In the genomic region with DNA sequence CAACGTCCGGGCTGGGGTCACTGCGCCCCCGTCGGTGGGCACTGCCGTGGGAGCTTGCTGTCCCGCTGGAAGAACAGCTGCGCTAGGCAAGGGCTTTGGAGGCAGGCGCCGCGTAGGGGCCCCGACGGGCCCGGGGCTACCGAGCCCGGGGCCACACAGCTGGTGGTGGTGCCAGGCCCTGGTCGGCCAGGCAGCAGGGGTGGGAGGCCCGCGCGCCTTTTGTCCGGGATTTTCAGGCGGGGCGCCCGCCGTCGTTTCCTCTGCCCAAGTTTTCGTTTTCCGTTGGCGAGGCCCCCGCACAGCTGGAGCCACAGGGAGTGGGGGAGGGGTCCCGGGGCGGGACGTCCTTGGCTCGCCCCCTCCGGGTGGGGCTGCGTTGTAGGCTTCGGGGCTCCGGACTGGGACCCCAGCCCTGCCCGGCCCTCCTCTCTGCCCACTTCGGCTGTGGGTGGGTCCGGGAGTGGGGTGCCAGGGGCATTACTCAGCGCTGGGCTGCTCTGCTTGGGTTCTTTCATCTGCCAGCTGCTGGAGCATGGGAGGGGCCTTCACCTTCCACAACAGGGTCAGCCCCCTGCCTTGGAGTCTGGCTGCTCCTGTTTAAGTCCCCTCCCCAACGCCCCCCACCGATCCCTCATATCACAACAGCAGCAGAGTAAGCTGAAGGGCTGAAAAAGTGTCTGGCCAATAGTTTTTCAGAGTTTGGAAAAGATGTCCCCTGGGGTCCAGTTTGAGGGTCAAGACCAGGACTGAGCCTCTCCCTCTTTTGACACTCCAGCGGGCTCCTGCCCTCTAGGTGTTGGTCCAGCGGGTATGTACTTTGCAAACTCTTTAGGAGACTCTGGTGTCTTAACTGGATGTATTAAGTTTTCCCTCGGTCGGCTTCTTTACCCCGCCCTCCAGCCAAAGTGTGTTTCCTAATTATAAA, we compare ENCODE assay signal across 8 mouse cellular contexts. TPM values are rescaled to one million over a fixed set of nuclear protein-coding genes. Genes with fewer than 3 reads are reported as not detected.
DNase-seq lines count a peak whose midpoint lies in the region; ATAC-seq and TF ChIP-seq lines count a peak whose summit lies in the region.

No protein-coding gene starts in this region.

- H3K4me3 ChIP-seq in layer of hippocampus, adult 2 months: peak overlapping the region; percentile 71
- peak overlapping the region; percentile 60 for H3K4me3 ChIP-seq in intestine, embryonic 14.5 days (ENCODE audit: low read depth, low read length)
- H3K4me3 ChIP-seq in lung, embryonic 15.5 days: peak overlapping the region; percentile 62
- peak overlapping the region; percentile 90 for H3K4me3 ChIP-seq in stomach, embryonic 14.5 days (ENCODE audit: low read depth, low read length)

- ATAC-seq in intestine, embryonic 14.5 days (replicated peaks; ENCODE audit: low FRiP score, low TSS enrichment, low read depth): peak; percentile 52
- ATAC-seq in lung, embryonic 15.5 days (ENCODE audit: borderline replicate concordance, extremely low read depth, low FRiP score, low TSS enrichment): peak; percentile 61
- ATAC-seq in stomach, embryonic 14.5 days (ENCODE audit: insufficient number of reproducible peaks, insufficient read depth, low FRiP score, low read depth): peak; percentile 38

- no peak for TF ChIP-seq CTCF in layer of hippocampus, adult 2 months (conservative IDR thresholded peaks at IDR 0.05)

- peak overlapping the region; percentile 83 for H3K9ac ChIP-seq in intestine, embryonic 14.5 days (ENCODE audit: low read length)
- H3K9ac ChIP-seq in lung, embryonic 15.5 days: peak overlapping the region; percentile 74
- peak overlapping the region; percentile 82 for H3K9ac ChIP-seq in stomach, embryonic 14.5 days (replicated peaks; ENCODE audit: low read depth, low read length)

- H3K9me3 ChIP-seq in intestine, embryonic 14.5 days (ENCODE audit: control insufficient read depth, low read length): no peaks in the 10 kb centered on the region
- no peaks in the 10 kb centered on the region for H3K9me3 ChIP-seq in lung, embryonic 15.5 days
- no peaks in the 10 kb centered on the region for H3K9me3 ChIP-seq in stomach, embryonic 14.5 days (ENCODE audit: control insufficient read depth, low read depth, low read length)

- intact Hi-C loops in gastrocnemius, postnatal 14 days (cut with DNase I; ENCODE audit: low total_unique reads): no loop called here

- peak overlapping the region; percentile 62 for H3K4me2 ChIP-seq in intestine, embryonic 14.5 days (ENCODE audit: low read length)
- peak overlapping the region; percentile 85 for H3K4me2 ChIP-seq in lung, embryonic 15.5 days
- H3K4me2 ChIP-seq in stomach, embryonic 14.5 days (replicated peaks; ENCODE audit: low read depth, low read length): peak overlapping the region; percentile 78

- peaks cover 29% of the 10 kb centered on the region for H3K4me1 ChIP-seq in intestine, embryonic 14.5 days (replicated peaks; ENCODE audit: control insufficient read depth, insufficient read depth, low read length)
- peaks cover 40% of the 10 kb centered on the region for H3K4me1 ChIP-seq in lung, embryonic 15.5 days
- H3K4me1 ChIP-seq in stomach, embryonic 14.5 days (ENCODE audit: control insufficient read depth, insufficient read depth, low read length): peaks cover 19% of the 10 kb centered on the region; the same call in 1 of the 2 replicates

- no peaks in the 10 kb centered on the region for H3K36me3 ChIP-seq in intestine, embryonic 14.5 days (ENCODE audit: control insufficient read depth, insufficient read depth, low read length)
- no peaks in the 10 kb centered on the region for H3K36me3 ChIP-seq in lung, embryonic 15.5 days
- H3K36me3 ChIP-seq in stomach, embryonic 14.5 days (ENCODE audit: control insufficient read depth, insufficient read depth, low read length): no peaks in the 10 kb centered on the region

- no peak for DNase-seq in layer of hippocampus, adult 2 months (ENCODE audit: low spot score in 2 of 2)
- DNase-seq in layer of hippocampus, adult 9-10 months (ENCODE audit: low spot score): no peak
- peak; percentile 76 for DNase-seq in adrenal gland, postnatal 14 days
- DNase-seq in gastrocnemius, postnatal 14 days: peak; percentile 68
- peak; percentile 77 for DNase-seq in intestine, embryonic 14.5 days (ENCODE audit: low spot score)
- DNase-seq in MN1 (ENCODE audit: low spot score): no peak

- 2% methylated on average over 49 of the region's 49 CpGs for WGBS in intestine, embryonic 14.5 days
- WGBS in lung, embryonic 15.5 days: 2% methylated on average over 49 of the region's 49 CpGs
- WGBS in stomach, embryonic 14.5 days: 1% methylated on average over 49 of the region's 49 CpGs

- peak overlapping the region; percentile 91 for H3K27ac ChIP-seq in layer of hippocampus, adult 2 months
- peak overlapping the region; percentile 49 for H3K27ac ChIP-seq in intestine, embryonic 14.5 days (ENCODE audit: low read depth)
- H3K27ac ChIP-seq in lung, embryonic 15.5 days: peak overlapping the region; percentile 82
- peak overlapping the region; percentile 81 for H3K27ac ChIP-seq in stomach, embryonic 14.5 days (ENCODE audit: low read length)

- no peaks in the 10 kb centered on the region for H3K27me3 ChIP-seq in intestine, embryonic 14.5 days (replicated peaks; ENCODE audit: control insufficient read depth, insufficient read depth, low read length)
- H3K27me3 ChIP-seq in lung, embryonic 15.5 days: no peaks in the 10 kb centered on the region
- H3K27me3 ChIP-seq in stomach, embryonic 14.5 days (ENCODE audit: control insufficient read depth, insufficient read depth, low read length): no peaks in the 10 kb centered on the region

RNA-seq across cellular contexts. Expression of a gene that starts 0.6 kb away (rescaled TPM):
- total RNA-seq in layer of hippocampus, adult 2 months (2021): 10 to 100 TPM; 66.0 to 74.1 TPM
- 31.4 and 32.8 TPM in 2 replicates for total RNA-seq in adrenal gland, postnatal 14 days (2021)
- total RNA-seq in gastrocnemius, postnatal 14 days (2021): 10 to 100 TPM; 10.5 to 12.2 TPM
- 5.0 and 5.1 TPM in 2 replicates for polyA plus RNA-seq in intestine, embryonic 14.5 days (2014; fragmentation: Nextera tagmentation; extraction: Ambion mirVana)
- polyA plus RNA-seq in lung, embryonic 15.5 days (2015; fragmentation: Nextera tagmentation; extraction: Ambion mirVana): 7.0 and 7.4 TPM in 2 replicates
- polyA plus RNA-seq in stomach, embryonic 14.5 days (2014; fragmentation: Nextera tagmentation; extraction: Ambion mirVana): 6.4 and 6.5 TPM in 2 replicates

RNA-seq across cellular contexts. Expression of a gene that starts 53.6 kb away (rescaled TPM):
- total RNA-seq in layer of hippocampus, adult 2 months (2021): 10 to 100 TPM; 79.5 to 79.7 TPM
- 18.3 TPM in 2 replicates for total RNA-seq in adrenal gland, postnatal 14 days (2021)
- total RNA-seq in gastrocnemius, postnatal 14 days (2021): 10 to 100 TPM; 32.4 to 36.2 TPM
- polyA plus RNA-seq in intestine, embryonic 14.5 days (2014; fragmentation: Nextera tagmentation; extraction: Ambion mirVana): 2.1 and 2.5 TPM in 2 replicates
- 3.4 and 3.6 TPM in 2 replicates for polyA plus RNA-seq in lung, embryonic 15.5 days (2015; fragmentation: Nextera tagmentation; extraction: Ambion mirVana)
- polyA plus RNA-seq in stomach, embryonic 14.5 days (2014; fragmentation: Nextera tagmentation; extraction: Ambion mirVana): 2.8 and 3.0 TPM in 2 replicates

Comparison
In these comparisons a context has a peak if more than half of its experiments do, and no peak if none do; other contexts are left out.
1. DNase-seq: peak in adrenal gland, postnatal 14 days (single experiment), gastrocnemius, postnatal 14 days (single experiment) and intestine, embryonic 14.5 days (single experiment); none in layer of hippocampus, adult 2 months (0 of 2), layer of hippocampus, adult 9-10 months (single experiment) and MN1 (single experiment).
2. Peak in every context shown above with its lines, with median percentiles within 50 percentile points of each other: H3K27ac ChIP-seq, H3K4me3 ChIP-seq, ATAC-seq, H3K4me2 ChIP-seq and H3K9ac ChIP-seq.